Mouse (Mus musculus): ENCODE results near the gene Vac14. TPM values are rescaled to one million over a fixed set of nuclear protein-coding genes. Genes with fewer than 3 reads are reported as not detected.

Vac14 gene
- polyA plus RNA-seq, 1 experiment from 2014 or later = 30.5 TPM

DNA sequence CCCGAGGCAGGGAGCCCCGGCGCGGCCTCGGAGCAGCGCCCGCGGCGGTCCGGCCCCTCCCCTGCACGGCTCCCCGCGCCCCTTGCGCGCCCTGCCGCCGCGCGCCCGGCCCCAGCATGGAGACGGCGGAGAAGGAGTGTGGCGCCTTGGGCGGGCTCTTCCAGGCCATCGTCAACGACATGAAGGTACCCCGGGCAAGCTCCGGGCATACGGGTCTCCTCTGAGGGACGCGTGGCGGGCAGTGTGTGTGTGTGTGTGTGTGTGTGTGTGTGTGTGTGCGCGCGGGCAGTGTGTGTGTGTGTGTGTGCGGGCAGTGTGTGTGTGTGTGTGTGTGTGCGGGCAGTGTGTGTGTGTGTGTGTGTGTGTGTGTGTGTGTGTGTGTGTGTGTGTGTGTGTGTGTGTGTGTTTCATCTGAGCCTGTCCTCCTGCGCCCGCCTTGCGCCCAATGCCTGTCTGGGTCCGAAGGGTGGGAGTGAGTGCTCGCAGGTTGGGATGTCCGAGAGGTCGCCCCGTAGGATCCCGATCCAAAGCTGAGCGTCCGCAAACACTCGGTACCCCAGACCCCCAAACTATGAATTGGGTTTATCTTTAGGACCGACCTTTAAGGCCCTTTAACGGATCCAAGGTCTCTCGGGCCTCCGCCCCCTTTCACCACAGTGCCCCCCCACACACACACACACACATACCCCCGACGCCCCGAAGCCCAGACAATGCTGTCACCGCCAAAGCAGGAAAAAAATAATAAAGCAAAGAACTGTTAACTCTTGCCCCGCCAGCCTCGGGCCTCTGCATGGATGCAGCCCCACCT, 103.4 kb downstream of the Vac14 start:
- peaks cover 43% of the 10 kb centered on the region for H3K4me1 ChIP-seq
- ATAC-seq = peak; percentile 39
- peak overlapping the region; percentile 64 for H3K9ac ChIP-seq
- 2% methylated on average over 48 of the region's 59 CpGs for WGBS (ENCODE audit: insufficient replicate concordance)
- H3K4me3 ChIP-seq = peak overlapping the region; percentile 61
- H3K36me3 ChIP-seq = no peaks in the 10 kb centered on the region
- H3K4me2 ChIP-seq = peak overlapping the region; percentile 72
- H3K9me3 ChIP-seq (replicated peaks) = no peaks in the 10 kb centered on the region
- peaks cover 53% of the 10 kb centered on the region for H3K27me3 ChIP-seq (replicated peaks)
- H3K27ac ChIP-seq = peak overlapping the region; percentile 57

DNA sequence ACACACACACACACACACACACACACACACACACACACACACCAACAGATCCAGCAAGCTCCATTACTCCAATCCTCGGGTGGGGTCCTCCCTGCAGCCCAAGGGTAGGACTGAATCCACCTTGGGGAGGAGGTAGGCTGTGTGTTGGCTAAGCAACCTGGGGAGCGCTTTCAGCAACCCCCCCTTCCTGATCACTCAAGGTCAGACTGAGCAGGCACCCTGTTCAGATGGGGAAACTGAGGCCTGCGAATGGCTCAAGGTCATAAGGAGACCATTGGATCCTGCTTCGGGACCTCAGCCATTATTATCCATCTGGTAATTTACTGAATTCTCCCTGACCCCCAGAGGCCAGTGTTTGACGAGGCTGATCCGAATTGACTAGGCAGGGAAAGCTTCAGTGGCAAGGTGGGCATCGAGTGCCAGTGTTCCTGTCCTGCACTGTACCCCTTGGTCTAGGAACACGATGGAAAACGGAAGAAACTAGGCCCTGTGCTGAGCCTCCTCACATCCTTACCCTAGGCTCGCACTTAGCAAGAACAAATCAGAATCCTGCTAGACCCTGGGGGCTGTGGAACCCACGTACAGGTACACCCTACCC, 104.1 kb downstream of the Vac14 start:
- Histone ChIP-seq H3K9ac (peak overlapping the region; percentile 64; the same call in 1 of the 2 replicates), H3K9me3 (replicated peaks) (no peaks in the 10 kb centered on the region), H3K27ac (no peak overlapping the region), H3K36me3 (peaks cover 6% of the 10 kb centered on the region; the same call in 1 of the 2 replicates), H3K27me3 (replicated peaks) (peaks cover 53% of the 10 kb centered on the region), H3K4me3 (peak overlapping the region; percentile 61), H3K4me2 (peak overlapping the region; percentile 72), H3K4me1 (peaks cover 48% of the 10 kb centered on the region)
- WGBS (ENCODE audit: insufficient replicate concordance) = 55% methylated on average over 11 of the region's 11 CpGs
- ATAC-seq = no peak

DNA sequence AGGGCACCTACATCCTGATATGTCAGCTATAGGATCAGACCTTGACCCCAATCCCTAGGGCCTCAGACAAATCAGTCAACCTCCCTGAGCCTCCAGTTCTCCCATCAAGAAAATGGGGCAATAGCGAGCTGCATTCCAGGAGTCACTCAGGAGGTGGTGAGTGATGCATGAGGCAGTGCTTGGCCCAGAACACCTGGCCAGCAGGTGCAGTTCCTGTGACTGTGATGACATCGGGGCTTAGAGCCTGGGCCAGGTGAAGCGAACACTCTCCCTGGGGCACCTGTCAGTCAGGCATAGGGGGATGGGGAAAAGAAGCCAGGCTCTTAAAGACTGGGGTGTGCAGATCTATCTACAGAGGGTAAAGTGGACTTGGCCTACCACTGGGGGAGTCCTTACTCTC, 106.1 kb downstream of the Vac14 start:
- Histone ChIP-seq H3K9ac (no peak overlapping the region), H3K4me3 (no peak overlapping the region), H3K4me2 (no peak overlapping the region), H3K4me1 (peaks cover 40% of the 10 kb centered on the region), H3K9me3 (replicated peaks) (no peaks in the 10 kb centered on the region), H3K27ac (no peak overlapping the region), H3K36me3 (peaks cover 26% of the 10 kb centered on the region), H3K27me3 (replicated peaks) (peaks cover 47% of the 10 kb centered on the region)
- WGBS (ENCODE audit: insufficient replicate concordance) = 58% methylated on average over 3 of the region's 3 CpGs
- ATAC-seq = no peak

DNA sequence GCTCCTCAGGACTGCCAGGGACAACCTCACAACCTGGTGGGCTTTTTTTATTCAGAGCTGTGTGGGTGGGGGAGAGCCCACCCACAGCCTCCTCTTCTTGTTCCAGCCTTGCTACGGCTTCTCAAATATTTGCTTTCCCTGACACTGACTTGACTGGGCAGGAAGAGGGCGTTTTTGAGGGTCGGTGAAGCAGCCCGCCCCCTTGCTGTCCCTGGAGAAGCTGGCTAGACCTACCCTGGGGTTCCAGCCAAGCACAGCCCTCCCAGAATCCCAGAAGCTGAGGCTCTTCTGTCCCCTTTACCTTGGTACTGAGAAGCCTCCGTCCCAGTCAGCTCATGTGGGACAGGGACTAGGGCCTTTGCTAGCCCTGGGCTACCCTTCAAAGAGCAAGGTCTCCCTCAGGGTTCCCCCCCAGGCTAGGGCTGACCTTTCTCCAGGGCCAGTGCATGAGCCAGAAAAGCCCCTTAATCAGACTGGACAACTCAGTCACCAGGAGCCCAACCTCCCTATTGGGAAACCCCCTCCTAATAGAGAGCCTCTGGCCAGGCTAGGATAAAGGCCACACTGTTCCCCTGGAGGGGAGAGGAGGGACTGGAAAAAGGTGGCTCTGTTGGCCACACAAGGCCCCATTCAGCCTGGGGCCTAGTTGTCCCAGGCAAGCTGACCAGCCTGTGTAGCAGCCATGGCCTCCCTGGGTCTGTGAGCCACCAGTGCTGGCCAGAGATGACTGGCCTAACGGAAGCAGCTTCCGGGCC, 106.9 kb downstream of the Vac14 start:
- H3K27me3 ChIP-seq (replicated peaks) = peaks cover 39% of the 10 kb centered on the region
- H3K9me3 ChIP-seq (replicated peaks) = no peaks in the 10 kb centered on the region
- H3K36me3 ChIP-seq = peaks cover 33% of the 10 kb centered on the region
- WGBS (ENCODE audit: insufficient replicate concordance) = 55% methylated on average over 7 of the region's 7 CpGs
- no peak overlapping the region for H3K9ac ChIP-seq
- H3K4me2 ChIP-seq = no peak overlapping the region
- no peak for ATAC-seq
- no peak overlapping the region for H3K4me3 ChIP-seq
- H3K27ac ChIP-seq = no peak overlapping the region; the same call in 1 of the 2 replicates
- peaks cover 39% of the 10 kb centered on the region for H3K4me1 ChIP-seq

DNA sequence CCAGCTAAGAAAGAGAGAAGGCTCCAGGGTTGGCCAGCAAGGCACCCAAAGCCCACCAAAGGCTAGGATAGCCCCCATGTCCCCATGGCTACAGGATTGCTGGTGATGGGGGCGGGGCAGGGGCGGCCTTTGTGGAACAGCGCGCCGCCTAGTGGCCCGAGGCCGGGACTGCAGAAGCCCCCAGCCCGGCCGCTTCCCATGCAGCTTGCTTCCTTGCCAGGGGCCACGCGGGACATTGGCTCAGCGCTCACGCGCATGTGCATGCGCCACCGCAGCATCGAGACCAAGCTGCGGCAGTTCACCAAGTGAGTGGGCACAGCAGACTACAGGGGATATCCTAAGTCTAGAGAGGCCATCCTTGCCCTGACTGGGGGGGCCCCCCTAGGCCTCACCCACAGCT, 108.5 kb downstream of the Vac14 start:
- no peaks in the 10 kb centered on the region for H3K9me3 ChIP-seq (replicated peaks)
- WGBS (ENCODE audit: insufficient replicate concordance) = 13% methylated on average over 18 of the region's 18 CpGs
- no peak overlapping the region for H3K27ac ChIP-seq
- H3K27me3 ChIP-seq (replicated peaks) = peaks cover 23% of the 10 kb centered on the region
- no peak overlapping the region for H3K9ac ChIP-seq
- no peak for ATAC-seq
- H3K36me3 ChIP-seq = peaks cover 40% of the 10 kb centered on the region
- no peak overlapping the region for H3K4me2 ChIP-seq
- no peak overlapping the region for H3K4me3 ChIP-seq
- H3K4me1 ChIP-seq = peaks cover 35% of the 10 kb centered on the region

DNA sequence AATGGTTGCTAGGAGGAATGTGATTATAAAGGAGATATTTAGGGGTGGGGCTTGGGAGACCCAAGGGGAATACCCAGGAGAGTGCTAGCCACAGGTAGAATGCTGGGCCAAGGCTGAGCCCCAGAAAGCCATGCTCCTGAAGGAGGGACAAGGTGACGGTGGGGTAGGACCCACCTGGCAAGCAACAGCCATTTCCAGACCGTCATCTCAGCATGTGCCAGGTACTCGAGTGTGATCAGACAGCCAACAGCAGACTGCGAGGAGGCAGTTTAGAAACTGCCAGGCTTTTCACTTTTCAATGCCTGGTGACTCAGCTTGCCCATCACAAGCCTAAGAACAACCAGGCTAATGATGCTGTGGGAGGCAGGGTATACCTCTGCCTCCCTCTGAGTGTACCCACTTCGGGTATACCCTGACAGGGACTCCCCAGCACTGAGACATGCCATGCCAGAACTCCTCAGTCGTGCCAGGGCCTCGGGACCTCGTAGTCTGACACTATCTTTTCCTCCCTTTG, 113.0 kb downstream of the Vac14 start:
- Histone ChIP-seq H3K9ac (no peak overlapping the region), H3K36me3 (peaks cover 58% of the 10 kb centered on the region), H3K4me3 (no peak overlapping the region), H3K27me3 (replicated peaks) (no peaks in the 10 kb centered on the region), H3K9me3 (replicated peaks) (no peaks in the 10 kb centered on the region), H3K4me2 (no peak overlapping the region), H3K27ac (no peak overlapping the region), H3K4me1 (peaks cover 7% of the 10 kb centered on the region; the same call in 1 of the 2 replicates)
- no peak for ATAC-seq
- 72% methylated on average over 8 of the region's 8 CpGs for WGBS (ENCODE audit: insufficient replicate concordance)

DNA sequence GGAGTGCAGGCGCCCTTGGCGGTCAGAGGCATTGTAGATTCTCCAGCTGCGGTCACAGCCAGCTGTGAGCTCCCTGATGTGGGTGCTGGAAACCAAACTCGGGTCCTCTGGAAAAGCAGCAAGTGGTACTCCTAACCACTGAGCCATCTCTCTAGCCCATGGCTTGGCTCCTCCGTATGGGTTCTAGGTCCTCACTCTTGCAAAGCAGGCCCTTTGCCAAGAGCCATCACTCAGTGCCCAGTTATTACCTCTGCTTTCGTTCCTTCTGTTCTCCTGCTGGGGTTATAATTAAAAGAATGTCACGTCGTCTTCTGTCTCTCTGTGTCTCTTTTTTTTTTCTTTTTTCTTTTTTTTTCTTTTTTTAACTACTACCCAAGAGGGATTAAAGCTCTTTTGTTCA, 114.7 kb downstream of the Vac14 start:
- Histone ChIP-seq H3K4me3 (no peak overlapping the region), H3K27me3 (replicated peaks) (no peaks in the 10 kb centered on the region), H3K4me1 (no peaks in the 10 kb centered on the region), H3K9me3 (replicated peaks) (no peaks in the 10 kb centered on the region), H3K27ac (no peak overlapping the region), H3K36me3 (peaks cover 61% of the 10 kb centered on the region), H3K9ac (no peak overlapping the region), H3K4me2 (no peak overlapping the region)
- WGBS (ENCODE audit: insufficient replicate concordance) = 68% methylated on average over 8 of the region's 8 CpGs
- ATAC-seq = no peak

DNA sequence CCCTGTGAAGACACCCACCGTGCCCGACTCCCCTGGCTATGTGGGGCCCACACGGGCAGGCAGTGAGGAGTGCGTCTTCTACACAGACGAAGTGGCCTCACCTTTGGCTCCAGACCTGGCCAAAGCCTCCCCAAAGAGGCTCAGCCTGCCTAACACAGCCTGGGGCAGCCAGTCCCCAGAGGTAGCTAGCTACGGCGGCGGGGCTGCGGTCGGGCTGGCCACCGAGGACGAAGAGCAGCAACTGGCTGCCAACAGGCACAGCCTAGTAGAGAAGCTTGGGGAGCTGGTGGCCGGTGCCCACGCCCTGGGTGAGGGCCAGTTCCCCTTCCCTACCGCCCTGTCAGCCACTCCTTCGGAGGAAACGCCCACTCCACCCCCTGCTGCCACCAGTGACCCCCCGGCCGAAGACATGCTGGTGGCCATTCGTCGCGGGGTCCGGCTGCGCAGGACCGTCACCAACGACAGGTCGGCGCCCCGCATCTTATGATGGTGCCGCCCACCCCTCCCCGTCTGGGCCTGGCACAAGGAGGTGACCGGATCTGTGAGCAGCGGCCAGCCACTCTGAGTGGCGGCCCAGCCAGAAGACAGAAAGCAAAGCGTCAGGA, 120.3 kb downstream of the Vac14 start:
- H3K36me3 ChIP-seq = peaks cover 38% of the 10 kb centered on the region
- H3K27me3 ChIP-seq (replicated peaks) = no peaks in the 10 kb centered on the region
- H3K4me2 ChIP-seq = no peak overlapping the region
- ATAC-seq = no peak
- no peaks in the 10 kb centered on the region for H3K4me1 ChIP-seq
- H3K9ac ChIP-seq = no peak overlapping the region
- WGBS (ENCODE audit: insufficient replicate concordance) = 86% methylated on average over 35 of the region's 35 CpGs
- no peaks in the 10 kb centered on the region for H3K9me3 ChIP-seq (replicated peaks)
- H3K4me3 ChIP-seq = no peak overlapping the region
- H3K27ac ChIP-seq = no peak overlapping the region

DNA sequence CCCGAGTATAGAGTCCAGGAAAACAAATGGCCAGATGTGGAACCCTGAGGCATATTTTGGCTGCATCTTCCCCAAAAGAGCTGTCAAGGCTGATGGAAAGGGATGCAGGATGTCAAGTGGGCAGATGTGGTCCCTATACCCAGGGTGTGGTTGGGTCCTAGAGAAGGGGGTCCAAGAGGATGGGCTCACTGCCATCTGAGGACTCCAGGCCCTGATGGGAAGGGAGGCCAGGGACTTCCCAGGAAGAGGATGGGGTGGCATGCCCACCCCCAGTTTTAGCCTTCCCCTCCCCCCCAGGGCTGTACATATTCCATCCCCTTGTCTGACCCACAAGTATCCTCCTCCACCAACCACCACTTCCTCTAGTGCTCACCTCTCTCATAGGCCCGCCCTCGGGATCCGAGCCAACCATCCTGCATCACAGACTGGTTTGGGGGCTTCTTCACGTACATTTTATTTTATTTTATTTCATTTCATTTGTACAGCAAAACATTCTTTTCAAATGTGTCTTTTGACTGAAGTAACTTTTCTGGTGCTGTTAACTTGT, 122.3 kb downstream of the Vac14 start:
- Histone ChIP-seq H3K27ac (no peak overlapping the region), H3K4me3 (no peak overlapping the region), H3K27me3 (replicated peaks) (no peaks in the 10 kb centered on the region), H3K4me1 (no peaks in the 10 kb centered on the region), H3K36me3 (peaks cover 32% of the 10 kb centered on the region), H3K4me2 (no peak overlapping the region), H3K9me3 (replicated peaks) (no peaks in the 10 kb centered on the region), H3K9ac (no peak overlapping the region)
- 69% methylated on average over 5 of the region's 5 CpGs for WGBS (ENCODE audit: insufficient replicate concordance)
- no peak for ATAC-seq

DNA sequence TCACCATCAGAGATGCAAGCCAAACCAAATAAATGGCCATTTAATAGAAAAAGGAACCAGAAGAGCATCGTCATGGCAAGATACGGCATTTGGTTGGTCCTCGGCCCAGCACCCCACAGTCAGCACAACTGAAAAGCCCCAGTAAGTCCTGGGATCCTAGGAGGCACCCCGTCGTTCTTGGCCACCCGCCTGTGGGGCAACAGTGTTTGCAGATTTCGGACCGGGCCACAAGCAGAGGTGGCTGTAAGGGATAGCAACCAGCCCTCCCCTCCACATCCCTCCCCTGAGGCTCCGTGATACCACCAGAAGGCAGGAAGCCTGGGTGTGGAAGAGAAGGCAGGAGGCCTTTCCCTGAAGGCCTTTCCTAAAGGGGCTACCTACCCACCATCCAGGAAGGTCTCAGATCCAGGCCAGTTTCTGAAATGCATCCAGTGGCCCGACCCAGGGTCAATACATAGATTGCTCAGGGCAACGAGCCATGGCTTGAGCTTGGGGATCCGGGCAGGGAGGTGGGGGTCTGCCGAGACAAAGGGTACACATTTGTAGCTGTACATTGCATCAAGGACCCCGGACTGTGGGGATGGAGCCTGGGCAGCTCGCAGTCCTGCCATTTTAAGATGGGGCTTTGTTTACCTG, 123.5 kb downstream of the Vac14 start:
- peaks cover 24% of the 10 kb centered on the region for H3K36me3 ChIP-seq
- no peaks in the 10 kb centered on the region for H3K4me1 ChIP-seq
- H3K27ac ChIP-seq = no peak overlapping the region
- H3K4me3 ChIP-seq = no peak overlapping the region
- no peaks in the 10 kb centered on the region for H3K27me3 ChIP-seq (replicated peaks)
- H3K9ac ChIP-seq = no peak overlapping the region
- H3K4me2 ChIP-seq = no peak overlapping the region
- H3K9me3 ChIP-seq (replicated peaks) = no peaks in the 10 kb centered on the region
- no peak for ATAC-seq
- WGBS (ENCODE audit: insufficient replicate concordance) = 68% methylated on average over 15 of the region's 15 CpGs

DNA sequence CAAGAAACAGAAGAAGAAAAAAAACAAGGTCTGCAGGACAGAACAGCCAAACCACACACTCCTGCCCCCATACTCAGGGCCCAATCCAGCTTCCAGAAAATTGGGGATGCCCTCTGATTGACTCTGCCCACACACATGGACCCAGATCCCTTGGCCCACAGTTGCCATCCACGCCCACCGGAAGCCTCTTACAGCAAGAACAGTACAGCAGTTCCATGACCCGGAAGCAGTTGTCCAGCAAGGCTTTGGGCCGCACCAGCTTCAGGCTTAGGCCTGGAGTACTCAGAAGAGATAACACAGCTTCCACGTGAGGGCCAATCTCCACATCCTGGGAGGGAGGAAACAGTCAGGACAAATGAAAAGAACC, 124.0 kb downstream of the Vac14 start:
- 63% methylated on average over 5 of the region's 5 CpGs for WGBS (ENCODE audit: insufficient replicate concordance)

More for the DNA sequence above, 124.0 kb downstream of the Vac14 start:
- ATAC-seq = no peak
- Histone ChIP-seq H3K36me3 (peaks cover 19% of the 10 kb centered on the region), H3K4me1 (no peaks in the 10 kb centered on the region), H3K4me2 (no peak overlapping the region), H3K9me3 (replicated peaks) (no peaks in the 10 kb centered on the region), H3K9ac (no peak overlapping the region), H3K27me3 (replicated peaks) (no peaks in the 10 kb centered on the region), H3K27ac (no peak overlapping the region), H3K4me3 (no peak overlapping the region)

Measured in liver, embryonic 12.5 days (tissue).